11 mouse cellular contexts compared by ENCODE assay signal in the genomic region with DNA sequence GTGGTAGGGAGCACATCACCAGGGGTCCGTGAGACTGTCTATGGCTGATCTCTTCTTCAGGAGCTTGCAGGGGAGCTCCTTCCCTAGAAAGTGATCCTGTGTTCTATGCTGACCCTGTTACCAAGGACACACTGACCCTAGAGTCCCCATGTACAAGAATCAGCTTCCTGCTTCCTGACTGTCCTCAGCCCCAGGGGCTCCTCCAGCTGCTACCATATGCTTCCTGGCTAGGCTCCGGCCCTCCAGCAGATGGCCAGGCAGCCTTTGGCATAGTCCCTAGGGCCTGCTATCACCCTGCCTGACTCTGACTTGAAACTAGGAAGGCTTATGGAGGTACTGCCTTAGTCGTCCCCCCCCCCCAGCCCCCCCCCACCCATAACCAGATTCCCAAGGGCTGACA. TPM values are rescaled to one million over a fixed set of nuclear protein-coding genes. Genes with fewer than 3 reads are reported as not detected.
DNase-seq lines count a peak whose midpoint lies in the region; ATAC-seq lines count a peak whose summit lies in the region.
"Had no signal": no experiment of that assay in that cellular context is flagged by ENCODE, and none has a peak within 500 bp of the region (broad histone marks: within the 10 kb centered on the region; RNA-seq: fewer than 3 reads in every experiment).

No protein-coding gene starts in this region.

- ATAC-seq in hindbrain, embryonic 13.5 days (ENCODE audit: low FRiP score) = peak; percentile 43; the same call in 1 of the 2 replicates
- ATAC-seq in lung, embryonic 15.5 days (ENCODE audit: borderline replicate concordance, extremely low read depth, low FRiP score, low TSS enrichment) = peak; percentile 70
- ATAC-seq in forebrain, embryonic 15.5 days (replicated peaks) = no peak
- no peak for ATAC-seq in erythroid progenitor cell, adult 5-6 weeks (replicated peaks; ENCODE audit: low FRiP score, poor library complexity, severe bottlenecking)

- 53% methylated on average over 3 of the region's 3 CpGs for WGBS in hindbrain, embryonic 13.5 days
- WGBS in lung, embryonic 15.5 days = 37% methylated on average over 3 of the region's 3 CpGs
- WGBS in forebrain, embryonic 15.5 days = 65% methylated on average over 3 of the region's 3 CpGs

- H3K36me3 ChIP-seq in hindbrain, embryonic 13.5 days = no peaks in the 10 kb centered on the region
- no peaks in the 10 kb centered on the region for H3K36me3 ChIP-seq in lung, embryonic 15.5 days
- H3K36me3 ChIP-seq in forebrain, embryonic 15.5 days = no peaks in the 10 kb centered on the region

- no peak overlapping the region for H3K4me2 ChIP-seq in hindbrain, embryonic 13.5 days
- no peak overlapping the region for H3K4me2 ChIP-seq in lung, embryonic 15.5 days
- no peak overlapping the region for H3K4me2 ChIP-seq in forebrain, embryonic 15.5 days (replicated peaks)

- H3K4me3 ChIP-seq in hindbrain, embryonic 13.5 days = no peak overlapping the region
- no peak overlapping the region for H3K4me3 ChIP-seq in lung, embryonic 15.5 days
- H3K4me3 ChIP-seq in forebrain, embryonic 15.5 days = no peak overlapping the region

- DNase-seq in embryo, embryonic 10 days (ENCODE audit: low spot score) = peak; percentile 18
- DNase-seq in embryo, embryonic 10.5 days (ENCODE audit: low spot score) = no peak
- DNase-seq in cerebellum, postnatal 25 days = peak; percentile 58 to 65
- DNase-seq in layer of hippocampus, adult 8-10 months (ENCODE audit: low spot score in 2 of 2) = no peak
- DNase-seq: right cerebral cortex, postnatal 4 days had no signal

- H3K9ac ChIP-seq in hindbrain, embryonic 13.5 days = no peak overlapping the region
- H3K9ac ChIP-seq in lung, embryonic 15.5 days = no peak overlapping the region
- H3K9ac ChIP-seq in forebrain, embryonic 15.5 days (replicated peaks) = no peak overlapping the region

- H3K27me3 ChIP-seq in hindbrain, embryonic 13.5 days = no peaks in the 10 kb centered on the region
- no peaks in the 10 kb centered on the region for H3K27me3 ChIP-seq in lung, embryonic 15.5 days
- no peaks in the 10 kb centered on the region for H3K27me3 ChIP-seq in forebrain, embryonic 15.5 days

- no peaks in the 10 kb centered on the region for H3K9me3 ChIP-seq in hindbrain, embryonic 13.5 days
- no peaks in the 10 kb centered on the region for H3K9me3 ChIP-seq in lung, embryonic 15.5 days
- H3K9me3 ChIP-seq in forebrain, embryonic 15.5 days = no peaks in the 10 kb centered on the region

- no peak overlapping the region for H3K27ac ChIP-seq in hindbrain, embryonic 13.5 days
- peak overlapping the region; percentile 25 for H3K27ac ChIP-seq in lung, embryonic 15.5 days
- no peak overlapping the region for H3K27ac ChIP-seq in forebrain, embryonic 15.5 days (replicated peaks)
- H3K27ac ChIP-seq: macrophage had no signal

- peaks cover 4% of the 10 kb centered on the region for H3K4me1 ChIP-seq in hindbrain, embryonic 13.5 days (replicated peaks)
- H3K4me1 ChIP-seq in lung, embryonic 15.5 days = peaks cover 7% of the 10 kb centered on the region
- H3K4me1 ChIP-seq in forebrain, embryonic 15.5 days = no peaks in the 10 kb centered on the region

RNA-seq across cellular contexts. Expression of gene Kcnj5, which starts 24.0 kb away (rescaled TPM):
- polyA plus RNA-seq in hindbrain, embryonic 13.5 days (2015; fragmentation: Nextera tagmentation; extraction: Ambion mirVana) = 0.39 and 0.40 TPM in 2 replicates
- polyA plus RNA-seq in lung, embryonic 15.5 days (2015; fragmentation: Nextera tagmentation; extraction: Ambion mirVana) = 1.1 and 2.4 TPM in 2 replicates
- under 1 TPM; 0.27 to 0.43 (median 0.40) TPM for total RNA-seq in layer of hippocampus, adult 8-10 months (2022)
- 0.75 and 0.82 TPM in 2 replicates for polyA plus RNA-seq in forebrain, embryonic 15.5 days (2015; fragmentation: Nextera tagmentation; extraction: Ambion mirVana)
- total RNA-seq in erythroid progenitor cell, adult 5-6 weeks (2015; ENCODE audit: low replicate concordance) = 0.36 TPM in 1 of 2 replicates, not detected in the other
- 0.39 and 1.4 TPM in 2 replicates for total RNA-seq in erythroid progenitor cell, adult 5-6 weeks (2017; ENCODE audit: low replicate concordance)

RNA-seq across cellular contexts. Expression of gene Kcnj1, which starts 52.1 kb away (rescaled TPM):
- polyA plus RNA-seq in hindbrain, embryonic 13.5 days (2015; fragmentation: Nextera tagmentation; extraction: Ambion mirVana) = not detected in 2 replicates
- polyA plus RNA-seq in lung, embryonic 15.5 days (2015; fragmentation: Nextera tagmentation; extraction: Ambion mirVana) = not detected in 2 replicates
- total RNA-seq in layer of hippocampus, adult 8-10 months (2022) = not detected
- polyA plus RNA-seq in forebrain, embryonic 15.5 days (2015; fragmentation: Nextera tagmentation; extraction: Ambion mirVana) = not detected in 2 replicates
- not detected in 2 replicates for total RNA-seq in erythroid progenitor cell, adult 5-6 weeks (2015; ENCODE audit: low replicate concordance)
- not detected in 2 replicates for total RNA-seq in erythroid progenitor cell, adult 5-6 weeks (2017; ENCODE audit: low replicate concordance)
- polyA plus RNA-seq: gonadal fat pad, adult 2 months; macrophage had no signal

Comparison
In these comparisons a context has a peak if more than half of its experiments do, and no peak if none do; other contexts are left out.
1. DNase-seq: peak in embryo, embryonic 10 days (single experiment) and cerebellum, postnatal 25 days (2 of 2); none in embryo, embryonic 10.5 days (single experiment) and layer of hippocampus, adult 8-10 months (0 of 2).
2. ATAC-seq: peak in hindbrain, embryonic 13.5 days (single experiment) and lung, embryonic 15.5 days (single experiment); none in forebrain, embryonic 15.5 days (single experiment) and erythroid progenitor cell, adult 5-6 weeks (single experiment).